Mouse (Mus musculus) MEL (cell line): Measurements from ENCODE around the gene Tpcn2. TPM values are rescaled to one million over a fixed set of nuclear protein-coding genes. Genes with fewer than 3 reads are reported as not detected.

Source experiments
- DNase-seq: peaks from one replicate; pipeline ENCODE4 v3.0.0; 2011; ENCODE audit warnings: low read depth, low spot score
- H3K27ac ChIP-seq: 2 replicates; pipeline ENCODE4 v1.5.1; 2012; ENCODE audit warnings: low read depth, mild to moderate bottlenecking, control low read depth, low read length, moderate library complexity; ENCODE audit not compliant: control insufficient read depth
- H3K27me3 ChIP-seq, 2 experiments: fragments of 150-350 bp in 1 of 2; sonication (generic) in 1 of 2; 2 replicates each; pipeline ENCODE4 v1.6.1; 2012; ENCODE audit warnings: low read length in 2 of 2, mild to moderate bottlenecking in 2 of 2, improper control_type of control experiment in 1 of 2, moderate library complexity in 1 of 2; ENCODE audit not compliant: insufficient read depth in 2 of 2, control insufficient read depth in 1 of 2
- H3K36me3 ChIP-seq, 2 experiments: 2 replicates each; pipeline ENCODE4 v1.6.1; 2012 to 2014; ENCODE audit warnings: low read length in 2 of 2, improper control_type of control experiment in 1 of 2, inconsistent platforms in 1 of 2, mild to moderate bottlenecking in 1 of 2; ENCODE audit not compliant: insufficient read depth in 2 of 2, control insufficient read depth in 1 of 2
- H3K4me1 ChIP-seq, 2 experiments: fragments of 150-350 bp in 1 of 2; sonication (generic) in 1 of 2; 2 replicates each; pipeline ENCODE4 v1.6.1; 2012; ENCODE audit warnings: low read length in 2 of 2, improper control_type of control experiment in 1 of 2, mild to moderate bottlenecking in 1 of 2; ENCODE audit not compliant: insufficient read depth in 2 of 2, control insufficient read depth in 1 of 2
- H3K4me3 ChIP-seq, 2 experiments: fragments of 150-350 bp in 1 of 2; sonication (generic) in 1 of 2; 2 replicates each; pipeline ENCODE4 v1.5.1; 2012; ENCODE audit warnings: low read depth in 2 of 2, low read length in 2 of 2, mild to moderate bottlenecking in 2 of 2, moderate library complexity in 2 of 2, control low read depth in 1 of 2, improper control_type of control experiment in 1 of 2; ENCODE audit not compliant: control insufficient read depth in 1 of 2, insufficient read depth in 1 of 2
- H3K79me2 ChIP-seq: 2 replicates; pipeline ENCODE4 v1.6.1; 2012; ENCODE audit warnings: mild to moderate bottlenecking, low read length, moderate library complexity; ENCODE audit not compliant: control insufficient read depth, poor library complexity, insufficient read depth
- H3K9ac ChIP-seq: 2 replicates; pipeline ENCODE4 v1.6.1; 2012; ENCODE audit warnings: low read depth, mild to moderate bottlenecking, control low read depth, low read length, moderate library complexity; ENCODE audit not compliant: control insufficient read depth, poor library complexity, severe bottlenecking
- H3K9me3 ChIP-seq: fragments of 150-350 bp; sonication (generic); replicated peaks from 2 replicates; pipeline ENCODE4 v1.6.1; 2012; ENCODE audit warnings: mild to moderate bottlenecking, low read length, improper control_type of control experiment, moderate library complexity; ENCODE audit not compliant: insufficient read depth
- BHLHE40 ChIP-seq: IDR thresholded peaks from 2 replicates; pipeline ENCODE4 v1.6.1; 2012; ENCODE audit warnings: low read depth, mild to moderate bottlenecking, inconsistent platforms, low read length, improper control_type of control experiment, borderline replicate concordance
- CHD1 ChIP-seq: IDR thresholded peaks from 2 replicates; pipeline ENCODE4 v1.6.1; 2012; ENCODE audit warnings: low read depth, mild to moderate bottlenecking, inconsistent platforms, low read length, improper control_type of control experiment
- CHD2 ChIP-seq: IDR thresholded peaks from 2 replicates; pipeline ENCODE4 v1.6.1; 2011; ENCODE audit warnings: low read length, improper control_type of control experiment
- CTCF ChIP-seq, 3 experiments: IDR thresholded peaks in 2 of 3; conservative IDR thresholded peaks in 1 of 3; 2 replicates each; pipeline ENCODE4 v1.5.1; 2011 to 2012; ENCODE audit warnings: low read length in 3 of 3, low read depth in 2 of 3, mild to moderate bottlenecking in 2 of 3, improper control_type of control experiment in 1 of 3, inconsistent platforms in 1 of 3, mixed read lengths in 1 of 3, moderate library complexity in 1 of 3; ENCODE audit not compliant: control insufficient read depth in 1 of 3, insufficient read depth in 1 of 3, poor library complexity in 1 of 3, severe bottlenecking in 1 of 3
- E2F4 ChIP-seq: IDR thresholded peaks from 2 replicates; pipeline ENCODE4 v1.6.1; 2011; ENCODE audit warnings: low read depth, low read length, improper control_type of control experiment, borderline replicate concordance
- GABPA ChIP-seq: IDR thresholded peaks from 2 replicates; pipeline ENCODE4 v1.6.1; 2012; ENCODE audit warnings: low read depth, mild to moderate bottlenecking, inconsistent platforms, low read length, improper control_type of control experiment, moderate library complexity
- HCFC1 ChIP-seq: IDR thresholded peaks from 2 replicates; pipeline ENCODE4 v1.6.1; 2012; ENCODE audit warnings: low read depth, mild to moderate bottlenecking, inconsistent platforms, low read length, improper control_type of control experiment, moderate library complexity
- MAFK ChIP-seq: IDR thresholded peaks from 2 replicates; pipeline ENCODE4 v1.6.1; 2011; ENCODE audit warnings: low read depth, mild to moderate bottlenecking, low read length, improper control_type of control experiment, borderline replicate concordance
- MAX ChIP-seq: IDR thresholded peaks from 2 replicates; pipeline ENCODE4 v1.6.1; 2011; ENCODE audit warnings: low read length, improper control_type of control experiment
- MAZ ChIP-seq: IDR thresholded peaks from 2 replicates; pipeline ENCODE4 v1.6.1; 2012; ENCODE audit warnings: low read depth, mild to moderate bottlenecking, inconsistent platforms, low read length, improper control_type of control experiment
- MEF2A ChIP-seq: IDR thresholded peaks from 2 replicates; pipeline ENCODE4 v1.6.1; 2014; ENCODE audit warnings: low read depth, mild to moderate bottlenecking, inconsistent platforms, low read length, improper control_type of control experiment; ENCODE audit not compliant: poor library complexity, insufficient replicate concordance, severe bottlenecking; ENCODE audit errors: extremely low read depth
- MXI1 ChIP-seq: IDR thresholded peaks from 2 replicates; pipeline ENCODE4 v1.6.1; 2011; ENCODE audit warnings: mild to moderate bottlenecking, low read depth, low read length, improper control_type of control experiment
- MYB ChIP-seq: IDR thresholded peaks from 2 replicates; pipeline ENCODE4 v1.6.1; 2011; ENCODE audit warnings: mild to moderate bottlenecking, low read depth, low read length, improper control_type of control experiment
- MYC ChIP-seq: IDR thresholded peaks from 2 replicates; pipeline ENCODE4 v1.6.1; 2011; ENCODE audit warnings: low read depth, mild to moderate bottlenecking, low read length, improper control_type of control experiment, moderate library complexity
- NELFE ChIP-seq: IDR thresholded peaks from 2 replicates; pipeline ENCODE4 v1.6.1; 2011; ENCODE audit warnings: low read depth, low read length, improper control_type of control experiment
- POLR2A ChIP-seq, 2 experiments: IDR thresholded peaks; 2 replicates each; pipeline ENCODE4 v1.6.1; 2011 to 2012; ENCODE audit warnings: low read length in 2 of 2, mild to moderate bottlenecking in 2 of 2, control low read depth in 1 of 2, improper control_type of control experiment in 1 of 2, low read depth in 1 of 2, moderate library complexity in 1 of 2; ENCODE audit not compliant: control insufficient read depth in 1 of 2, insufficient read depth in 1 of 2, poor library complexity in 1 of 2
- POLR2AphosphoS2 ChIP-seq: IDR thresholded peaks from 2 replicates; pipeline ENCODE4 v1.6.1; 2011; ENCODE audit warnings: low read length, improper control_type of control experiment
- RAD21 ChIP-seq: IDR thresholded peaks from 2 replicates; pipeline ENCODE4 v1.6.1; 2011; ENCODE audit warnings: mild to moderate bottlenecking, low read depth, low read length, improper control_type of control experiment
- RCOR1 ChIP-seq: IDR thresholded peaks from 2 replicates; pipeline ENCODE4 v1.6.1; 2012; ENCODE audit warnings: low read depth, mild to moderate bottlenecking, inconsistent platforms, low read length, improper control_type of control experiment
- TBP ChIP-seq: IDR thresholded peaks from 2 replicates; pipeline ENCODE4 v1.8.0; 2011; ENCODE audit warnings: low read depth, low read length, improper control_type of control experiment
- UBTF ChIP-seq: IDR thresholded peaks from 2 replicates; pipeline ENCODE4 v1.6.1; 2012; ENCODE audit warnings: low read depth, mild to moderate bottlenecking, inconsistent platforms, low read length, improper control_type of control experiment, moderate library complexity, borderline replicate concordance; ENCODE audit not compliant: insufficient read depth
- USF2 ChIP-seq, 2 experiments: IDR thresholded peaks; 2 replicates each; pipeline ENCODE4 v1.6.1; 2011 to 2012; ENCODE audit warnings: improper control_type of control experiment in 2 of 2, low read length in 2 of 2, borderline replicate concordance in 1 of 2, inconsistent platforms in 1 of 2, low read depth in 1 of 2, mild to moderate bottlenecking in 1 of 2; ENCODE audit not compliant: insufficient read depth in 1 of 2
- ZKSCAN1 ChIP-seq: IDR thresholded peaks from 2 replicates; pipeline ENCODE4 v1.6.1; 2012; ENCODE audit warnings: low read depth, mild to moderate bottlenecking, inconsistent platforms, low read length, improper control_type of control experiment, moderate library complexity
- ZMIZ1 ChIP-seq: IDR thresholded peaks from 2 replicates; pipeline ENCODE4 v1.6.1; 2012; ENCODE audit warnings: low read depth, mild to moderate bottlenecking, inconsistent platforms, low read length, improper control_type of control experiment, moderate library complexity
- polyA plus RNA-seq, 2 experiments: library from polyadenylated mRNA; stranded (reverse) in 1 of 2; unstranded in 1 of 2; fragments of >175 nt in 1 of 2; fragments of >200 nt in 1 of 2; gene quantifications; 2 replicates each; pipeline versions ENCODE4 v1.2.1 to v1.2.4; 2012; ENCODE audit warnings: low replicate concordance in 2 of 2, low read depth in 1 of 2; ENCODE audit not compliant: insufficient read length in 2 of 2, insufficient read depth in 1 of 2, missing spikeins in 1 of 2
- total RNA-seq: library from RNA; depleted of rRNA; stranded (reverse); fragments of 300-350 nt; gene quantifications from 2 replicates; pipeline ENCODE4 v1.2.3, GENCODE M21; 2012

Gene Tpcn2
- total and polyA plus RNA-seq, 3 experiments: 6.4 to 10.3 TPM; not detected in 1

GRCm38 (mm10) chr7:145325697-145326096 is 41.9 kb upstream of the Tpcn2 start:
- DNase-seq: no peak
- Histone ChIP-seq H3K79me2 (no peaks in the 10 kb centered on the region), H3K4me1 (no peaks in the 10 kb centered on the region), H3K27ac (no peak overlapping the region), H3K9me3 (no peaks in the 10 kb centered on the region), H3K36me3 (no peaks in the 10 kb centered on the region)
- TF ChIP-seq RAD21 (no peak), MYB (no peak), TBP (no peak), HCFC1 (no peak), MAX (no peak), MXI1 (no peak), ZMIZ1 (no peak), MAZ (no peak), E2F4 (no peak), USF2 (IDR thresholded peaks at IDR 0.05; ENCODE audit: borderline replicate concordance in 1 of 2, insufficient read depth in 1 of 2, low read depth in 1 of 2, low read length in 2 of 2) (no peak), MAFK (no peak), MYC (no peak), CTCF (IDR thresholded peaks at IDR 0.05 in 2 of 3, conservative IDR thresholded peaks at IDR 0.05 in 1 of 3; ENCODE audit: control insufficient read depth in 1 of 3, insufficient read depth in 1 of 3, low read depth in 2 of 3, low read length in 3 of 3, poor library complexity in 1 of 3, severe bottlenecking in 1 of 3) (no peak), RCOR1 (no peak), BHLHE40 (no peak), GABPA (no peak)
- TF ChIP-seq, all 39 proteins: peak for 0
- H3K4me3 ChIP-seq: no peak overlapping the region
- H3K9ac ChIP-seq: no peak overlapping the region
- H3K27me3 ChIP-seq: no peaks in the 10 kb centered on the region

GRCm38 (mm10) chr7:145323607-145324006 is 39.8 kb upstream of the Tpcn2 start:
- Histone ChIP-seq H3K27me3 (no peaks in the 10 kb centered on the region), H3K4me1 (no peaks in the 10 kb centered on the region), H3K4me3 (no peak overlapping the region), H3K36me3 (no peaks in the 10 kb centered on the region), H3K79me2 (no peaks in the 10 kb centered on the region), H3K9ac (no peak overlapping the region), H3K9me3 (no peaks in the 10 kb centered on the region), H3K27ac (no peak overlapping the region)
- DNase-seq: no peak
- TF ChIP-seq MAZ (no peak), CHD2 (no peak), CTCF (IDR thresholded peaks at IDR 0.05 in 2 of 3, conservative IDR thresholded peaks at IDR 0.05 in 1 of 3; ENCODE audit: control insufficient read depth in 1 of 3, insufficient read depth in 1 of 3, low read depth in 2 of 3, low read length in 3 of 3, poor library complexity in 1 of 3, severe bottlenecking in 1 of 3) (no peak), POLR2AphosphoS2 (no peak), HCFC1 (no peak), NELFE (no peak), POLR2A (IDR thresholded peaks at IDR 0.05; ENCODE audit: control insufficient read depth in 1 of 2, insufficient read depth in 1 of 2, low read depth in 1 of 2, low read length in 2 of 2, poor library complexity in 1 of 2) (no peak), MEF2A (no peak), RCOR1 (no peak), ZKSCAN1 (no peak), CHD1 (no peak), UBTF (no peak), MYC (no peak)
